Mouse (Mus musculus) CD4-positive, CD25-positive, alpha-beta regulatory T cell (primary cell): ENCODE results near the gene Olfr695. TPM values are rescaled to one million over a fixed set of nuclear protein-coding genes. Genes with fewer than 3 reads are reported as not detected.

ENCODE experiments used
- polyA plus RNA-seq: library from polyadenylated mRNA; unstranded; fragments of 100-300 nt; shearing (Covaris generic); gene quantifications from one replicate; pipeline ENCODE4 v1.2.1, GENCODE M21; 2017

Olfr695 gene
- polyA plus RNA-seq: not detected

DNA sequence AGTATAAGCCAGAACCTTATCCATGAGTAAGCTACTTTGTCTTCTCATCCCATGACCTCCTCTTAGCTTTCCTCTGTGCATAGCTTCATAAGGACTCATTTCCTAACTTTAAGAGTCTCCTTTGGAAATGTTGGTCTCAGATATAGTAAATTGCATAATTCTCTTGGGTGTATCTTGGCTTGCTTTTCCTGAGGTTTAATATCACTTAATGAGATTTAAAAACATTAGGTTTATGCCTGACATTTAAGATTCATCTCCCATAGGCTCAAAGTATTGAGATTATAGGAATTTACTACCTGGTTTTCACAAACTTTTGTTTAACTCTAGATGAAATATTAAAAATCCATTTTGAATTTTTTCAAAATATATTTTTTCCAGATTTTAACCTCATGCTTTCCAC, at the start of gene Olfr695:
TSS of gene Olfr695 (minus strand) at position 101 of the 400 bp plus-strand sequence.

DNA sequence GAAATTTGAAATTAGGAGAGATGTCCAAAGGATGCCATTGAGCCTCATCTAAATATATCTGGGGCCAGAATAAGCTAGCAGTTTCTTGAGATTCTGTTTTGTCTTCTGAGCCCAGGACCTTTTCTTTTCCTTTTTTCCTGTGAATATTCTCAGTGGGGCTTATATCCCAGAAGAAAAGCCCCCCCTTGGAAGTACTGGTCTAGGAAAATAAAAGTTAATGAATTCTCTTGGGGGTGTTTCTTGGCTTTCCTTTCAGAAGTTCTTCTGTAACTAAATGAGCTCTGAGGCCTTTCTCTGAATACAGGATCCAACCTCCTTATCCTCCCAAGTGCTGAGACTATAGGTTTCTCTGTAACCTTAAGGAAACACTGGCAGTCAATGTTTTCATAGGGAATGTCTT, 39.1 kb upstream of the Olfr695 start, which contains the start of gene Olfr698:
TSS of gene Olfr698 (minus strand) at position 101 of the 400 bp plus-strand sequence.

GRCm38 (mm10) chr7:106742343-106742742, 26.1 kb upstream of the Olfr695 start, which contains the start of gene Olfr697:
TSS of gene Olfr697 (minus strand) at chr7:106742443.

DNA sequence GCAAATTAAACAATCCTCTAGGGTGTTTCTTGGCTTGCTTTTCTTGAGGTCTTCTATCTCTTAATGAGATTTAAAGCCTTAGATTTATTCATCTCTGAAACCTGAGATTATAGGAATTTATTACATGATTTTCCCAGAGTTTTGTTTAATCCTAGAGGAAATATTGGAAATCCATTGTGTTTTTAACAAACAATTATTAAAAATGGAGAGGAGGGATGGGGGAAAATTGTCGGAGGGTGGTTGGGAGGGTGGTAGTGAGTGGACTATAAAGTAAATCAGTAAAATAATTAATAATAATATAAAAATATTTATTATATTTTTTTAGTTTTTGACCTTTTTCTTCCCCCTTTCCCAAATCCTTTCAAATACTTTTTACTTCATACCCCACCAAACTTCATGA, 24.5 kb downstream of the Olfr695 start, which contains the start of gene Olfr694:
TSS of gene Olfr694 (minus strand) at position 101 of the 400 bp plus-strand sequence.

GRCm38 (mm10) chr7:106680484-106680883, 35.7 kb downstream of the Olfr695 start, which contains the start of gene Olfr693:
TSS of gene Olfr693 (minus strand) at chr7:106680584.

Other genes with a start within 250 kb of the Olfr695 start
- gene Olfr693, start 35.8 kb downstream of the Olfr695 start, polyA plus RNA-seq: 0.05 TPM
- gene Olfr694, start 24.6 kb downstream of the Olfr695 start, polyA plus RNA-seq: 0.04 TPM
- not detected for gene Olfr697, start 26.0 kb upstream of the Olfr695 start, polyA plus RNA-seq
- gene Olfr698, start 39.0 kb upstream of the Olfr695 start, polyA plus RNA-seq: not detected
- not detected for gene Olfr699, start 76.8 kb upstream of the Olfr695 start, polyA plus RNA-seq
- gene Olfr700, start 92.4 kb upstream of the Olfr695 start, polyA plus RNA-seq: not detected
- gene Olfr701, start 97.7 kb upstream of the Olfr695 start, polyA plus RNA-seq: not detected
- gene Olfr702, start 117.5 kb upstream of the Olfr695 start, polyA plus RNA-seq: not detected
- not detected for gene Olfr703, start 127.0 kb upstream of the Olfr695 start, polyA plus RNA-seq
- gene Olfr704, start 146.8 kb upstream of the Olfr695 start, polyA plus RNA-seq: not detected
- not detected for gene Olfr705, start 160.5 kb upstream of the Olfr695 start, polyA plus RNA-seq
- gene Olfr706, start 171.8 kb upstream of the Olfr695 start, polyA plus RNA-seq: not detected
- gene Olfr707, start 184.8 kb upstream of the Olfr695 start, polyA plus RNA-seq: not detected
- not detected for gene Olfr1532-ps1, start 191.6 kb upstream of the Olfr695 start, polyA plus RNA-seq
- not detected for gene Olfr709-ps1, start 215.8 kb upstream of the Olfr695 start, polyA plus RNA-seq
- not detected for gene Olfr710, start 231.9 kb upstream of the Olfr695 start, polyA plus RNA-seq
- gene Olfr6, start 247.5 kb upstream of the Olfr695 start, polyA plus RNA-seq: 0.19 TPM